Mouse (Mus musculus) megakaryocyte, embryonic 14.5 days (primary cell): Measurements from ENCODE around the gene Slc26a10.

Experiments
- FLI1 ChIP-seq: IDR thresholded peaks from 2 replicates; pipeline ENCODE4 v1.6.1; 2012; ENCODE audit warnings: low read length, inconsistent platforms, mixed read lengths
- GATA1 ChIP-seq: IDR thresholded peaks from 3 replicates; pipeline ENCODE4 v1.6.1; 2012; ENCODE audit warnings: mixed read lengths, low read length, inconsistent platforms, borderline replicate concordance

- no peak for TF ChIP-seq GATA1
- no peak for TF ChIP-seq FLI1
Measured at GRCm38 (mm10) chr10:127170837-127171272, 9.6 kb downstream of the Slc26a10 start.
